Mouse (Mus musculus) lung, embryonic 16.5 days (tissue): ENCODE measurements around the gene Lrrc8a. TPM values are rescaled to one million over a fixed set of nuclear protein-coding genes. Genes with fewer than 3 reads are reported as not detected.

ENCODE experiments used
- ATAC-seq: fragments of 200-750 bp; cut with Nextera tagmentation; 2 replicates; pipeline ENCODE4 v1.8.0; 2017; ENCODE audit warnings: low read depth, mild to moderate bottlenecking, moderate library complexity
- H3K27ac ChIP-seq: fragments of 300-500 bp; sonication (generic); 2 replicates; pipeline ENCODE4 v1.5.1; 2014; ENCODE audit warnings: mild to moderate bottlenecking, control low read depth, low read length
- H3K27me3 ChIP-seq: fragments of 300-500 bp; sonication (generic); 2 replicates; pipeline ENCODE4 v1.6.1; 2014; ENCODE audit warnings: low read depth, low read length, mixed read lengths; ENCODE audit not compliant: control insufficient read depth, insufficient read depth
- H3K36me3 ChIP-seq: fragments of 300-500 bp; sonication (generic); 2 replicates; pipeline ENCODE4 v1.6.1; 2014; ENCODE audit warnings: low read length; ENCODE audit not compliant: control insufficient read depth, insufficient read depth
- H3K4me1 ChIP-seq: fragments of 300-500 bp; sonication (generic); replicated peaks from 2 replicates; pipeline ENCODE4 v1.6.1; 2014; ENCODE audit warnings: low read length, mixed read lengths; ENCODE audit not compliant: control insufficient read depth, insufficient read depth
- H3K4me2 ChIP-seq: fragments of 300-500 bp; sonication (generic); 2 replicates; pipeline ENCODE4 v1.6.1; 2014; ENCODE audit warnings: low read depth, low read length, control low read depth
- H3K4me3 ChIP-seq: fragments of 300-500 bp; sonication (generic); 2 replicates; pipeline ENCODE4 v1.5.1; 2014; ENCODE audit warnings: mild to moderate bottlenecking, low read length, control low read depth
- H3K9ac ChIP-seq: fragments of 300-500 bp; sonication (generic); 2 replicates; pipeline ENCODE4 v1.6.1; 2014; ENCODE audit warnings: low read length, control low read depth
- H3K9me3 ChIP-seq: fragments of 300-500 bp; sonication (generic); 2 replicates; pipeline ENCODE4 v1.6.1; 2016; ENCODE audit warnings: low read length; ENCODE audit not compliant: control insufficient read depth
- WGBS: fragments of 180-500 bp; shearing (Covaris S2); extraction: QIAGEN DNeasy Blood & Tissue Kit; methylation state at CpG from one replicate; pipeline ENCODE4 v1.1.7; 2014; 5-methylcytosine and 5-hydroxymethylcytosine counted together
- polyA plus RNA-seq: library from polyadenylated mRNA; unstranded; fragments of >200 nt; fragmentation: Nextera tagmentation; extraction: Ambion mirVana; gene quantifications from 2 replicates; pipeline ENCODE4 v1.2.1, GENCODE M21; 2015

The Lrrc8a gene
- polyA plus RNA-seq, 1 experiment from 2014 or later: 42.0 TPM

GRCm38 (mm10) chr2:30309351-30309750 lies 71.8 kb downstream of the Lrrc8a start:
- Histone ChIP-seq H3K9me3 (no peaks in the 10 kb centered on the region), H3K36me3 (peaks cover 68% of the 10 kb centered on the region), H3K9ac (no peak overlapping the region), H3K4me1 (no peaks in the 10 kb centered on the region), H3K4me3 (no peak overlapping the region), H3K4me2 (no peak overlapping the region), H3K27ac (no peak overlapping the region), H3K27me3 (no peaks in the 10 kb centered on the region)
- 75% methylated on average over 3 of the region's 3 CpGs for WGBS
- no peak for ATAC-seq

GRCm38 (mm10) chr2:30311481-30311880 lies 74.0 kb downstream of the Lrrc8a start:
- ATAC-seq: no peak
- Histone ChIP-seq H3K9me3 (no peaks in the 10 kb centered on the region), H3K27me3 (no peaks in the 10 kb centered on the region), H3K9ac (no peak overlapping the region), H3K4me1 (no peaks in the 10 kb centered on the region), H3K4me3 (no peak overlapping the region), H3K4me2 (no peak overlapping the region), H3K27ac (no peak overlapping the region), H3K36me3 (peaks cover 63% of the 10 kb centered on the region)
- 87% methylated on average over 2 of the region's 2 CpGs for WGBS

Other genes starting within 250 kb of the Lrrc8a start
- gene Wdr34, start 188.8 kb upstream of the Lrrc8a start, polyA plus RNA-seq: 29.4 and 32.9 TPM in 2 replicates
- 350 and 369 TPM in 2 replicates for gene Set, start 180.3 kb upstream of the Lrrc8a start, polyA plus RNA-seq
- 14.2 and 16.7 TPM in 2 replicates for gene Pkn3, start 160.0 kb upstream of the Lrrc8a start, polyA plus RNA-seq
- 32.0 and 33.5 TPM in 2 replicates for gene Zdhhc12, start 144.1 kb upstream of the Lrrc8a start, polyA plus RNA-seq
- gene Zer1, start 113.1 kb upstream of the Lrrc8a start, polyA plus RNA-seq: 6.1 and 7.8 TPM in 2 replicates
- 5.2 and 5.7 TPM in 2 replicates for gene Tbc1d13, start 104.0 kb upstream of the Lrrc8a start, polyA plus RNA-seq
- gene Endog, start 66.2 kb upstream of the Lrrc8a start, polyA plus RNA-seq: 12.0 and 13.3 TPM in 2 replicates
- gene Spout1, start 59.3 kb upstream of the Lrrc8a start, polyA plus RNA-seq: 66.6 TPM in 2 replicates
- 12.7 and 12.9 TPM in 2 replicates for gene Kyat1, start 31.9 kb upstream of the Lrrc8a start, polyA plus RNA-seq
- 0.16 and 0.18 TPM in 2 replicates for gene Gm28035, start 2.9 kb downstream of the Lrrc8a start, polyA plus RNA-seq
- 7.4 and 8.2 TPM in 2 replicates for gene Phyhd1, start 28.5 kb downstream of the Lrrc8a start, polyA plus RNA-seq
- not detected in 2 replicates for gene Gm28038, start 43.3 kb downstream of the Lrrc8a start, polyA plus RNA-seq
- 30.3 and 31.4 TPM in 2 replicates for gene Dolk, start 48.6 kb downstream of the Lrrc8a start, polyA plus RNA-seq
- gene Nup188, start 48.7 kb downstream of the Lrrc8a start, polyA plus RNA-seq: 30.5 and 33.6 TPM in 2 replicates
- 81.5 and 83.9 TPM in 2 replicates for gene Sh3glb2, start 121.6 kb downstream of the Lrrc8a start, polyA plus RNA-seq
- 23.4 and 24.8 TPM in 2 replicates for gene Miga2, start 126.5 kb downstream of the Lrrc8a start, polyA plus RNA-seq
- 49.6 and 52.6 TPM in 2 replicates for gene Dolpp1, start 154.5 kb downstream of the Lrrc8a start, polyA plus RNA-seq
- 39.3 and 42.4 TPM in 2 replicates for gene Crat, start 178.1 kb downstream of the Lrrc8a start, polyA plus RNA-seq
- gene Ptpa, start 178.3 kb downstream of the Lrrc8a start, polyA plus RNA-seq: 163 TPM in 2 replicates
- gene Ier5l, start 236.5 kb downstream of the Lrrc8a start, polyA plus RNA-seq: 1.1 and 1.5 TPM in 2 replicates